Mouse (Mus musculus) intestine, postnatal 0 days (tissue): ENCODE results near the gene Itga2. TPM values are rescaled to one million over a fixed set of nuclear protein-coding genes. Genes with fewer than 3 reads are reported as not detected.

Experiments
- ATAC-seq: fragments of 200-750 bp; cut with Nextera tagmentation; 2 replicates; pipeline ENCODE4 v1.8.0; 2017; ENCODE audit warnings: mild to moderate bottlenecking, moderate TSS enrichment, moderate library complexity
- H3K27ac ChIP-seq: fragments of 300-500 bp; sonication (generic); 2 replicates; pipeline ENCODE4 v1.5.1; 2014; ENCODE audit warnings: mild to moderate bottlenecking, low read depth, low read length, moderate library complexity
- H3K27me3 ChIP-seq: fragments of 300-500 bp; sonication (generic); replicated peaks from 2 replicates; pipeline ENCODE4 v1.6.1; 2014; ENCODE audit warnings: low read length, mixed read lengths; ENCODE audit not compliant: control insufficient read depth, insufficient read depth
- H3K36me3 ChIP-seq: fragments of 300-500 bp; sonication (generic); 2 replicates; pipeline ENCODE4 v1.6.1; 2014; ENCODE audit warnings: mild to moderate bottlenecking, moderate library complexity; ENCODE audit not compliant: control insufficient read depth, insufficient read depth
- H3K4me1 ChIP-seq: fragments of 300-500 bp; sonication (generic); replicated peaks from 2 replicates; pipeline ENCODE4 v1.6.1; 2014; ENCODE audit warnings: antibody characterized with exemption, low read length, mixed read lengths; ENCODE audit not compliant: control insufficient read depth, insufficient read depth
- H3K4me2 ChIP-seq: fragments of 300-500 bp; sonication (generic); replicated peaks from 2 replicates; pipeline ENCODE4 v1.6.1; 2014; ENCODE audit warnings: low read depth, mild to moderate bottlenecking, moderate library complexity
- H3K4me3 ChIP-seq: fragments of 300-500 bp; sonication (generic); 2 replicates; pipeline ENCODE4 v1.5.1; 2014; ENCODE audit warnings: low read depth, low read length
- H3K9ac ChIP-seq: fragments of 300-500 bp; sonication (generic); 2 replicates; pipeline ENCODE4 v1.6.1; 2014; ENCODE audit warnings: mild to moderate bottlenecking, low read depth, low read length
- H3K9me3 ChIP-seq: fragments of 300-500 bp; sonication (generic); 2 replicates; pipeline ENCODE4 v1.6.1; 2016; ENCODE audit warnings: mixed run types; ENCODE audit not compliant: control insufficient read depth
- CTCF ChIP-seq: sonication (generic); IDR thresholded peaks from 2 replicates; pipeline ENCODE4 v1.5.1; 2016; ENCODE audit warnings: low read depth, mild to moderate bottlenecking, control low read depth, antibody characterized with exemption, moderate library complexity
- WGBS: fragments of 180-500 bp; shearing (Covaris S2); extraction: QIAGEN DNeasy Blood & Tissue Kit; methylation state at CpG from one replicate; pipeline ENCODE4 v1.1.7; 2014; 5-methylcytosine and 5-hydroxymethylcytosine counted together
- polyA plus RNA-seq: library from polyadenylated mRNA; unstranded; fragments of >200 nt; fragmentation: Nextera tagmentation; extraction: Ambion mirVana; gene quantifications from 2 replicates; pipeline ENCODE4 v1.2.1, GENCODE M21; 2015

Gene Itga2
- polyA plus RNA-seq = 4.3 and 4.8 TPM in 2 replicates

GRCm38 (mm10) chr13:114931775-114932294, at the start of gene Itga2:
Itga2 (minus strand) TSS chr13:114932100.
- Histone ChIP-seq H3K9ac (peak within 1 kb of the TSS; percentile 45), H3K9me3 (no peaks in the 10 kb centered on the region), H3K4me3 (peak within 1 kb of the TSS; percentile 58), H3K27ac (peak within 1 kb of the TSS; percentile 62), H3K36me3 (no peaks in the 10 kb centered on the region), H3K4me2 (peak within 1 kb of the TSS; percentile 89), H3K27me3 (no peaks in the 10 kb centered on the region), H3K4me1 (0 out of 2 replicates have a peak, but pooled peaks cover 6% of the 10 kb centered on the region)
- under 1% methylated on average over 28 of the region's 28 CpGs for WGBS
- peak; percentile 86 for ATAC-seq
- TF ChIP-seq CTCF = peak; percentile 84

GRCm38 (mm10) chr13:114980831-114981419, 49.0 kb upstream of the Itga2 start:
- Histone ChIP-seq H3K9ac (no peak overlapping the region), H3K4me2 (no peak overlapping the region), H3K27me3 (no peaks in the 10 kb centered on the region), H3K9me3 (no peaks in the 10 kb centered on the region), H3K4me1 (no peaks in the 10 kb centered on the region), H3K36me3 (peaks cover 8% of the 10 kb centered on the region), H3K27ac (no peak overlapping the region), H3K4me3 (no peak overlapping the region)
- ATAC-seq = no peak
- 52% methylated on average over 10 of the region's 10 CpGs for WGBS
- peak; percentile 66 for TF ChIP-seq CTCF

- Histone ChIP-seq H3K27me3 (no peaks in the 10 kb centered on the region), H3K9ac (no peak overlapping the region), H3K4me1 (no peaks in the 10 kb centered on the region), H3K27ac (no peak overlapping the region), H3K9me3 (no peaks in the 10 kb centered on the region), H3K36me3 (no peaks in the 10 kb centered on the region; the same call in 1 of the 2 replicates), H3K4me3 (no peak overlapping the region), H3K4me2 (no peak overlapping the region)
- TF ChIP-seq CTCF = no peak
- ATAC-seq = no peak
- WGBS = 58% methylated on average over 6 of the region's 6 CpGs
Observed at GRCm38 (mm10) chr13:114974484-114975042, 42.7 kb upstream of the Itga2 start.

- Histone ChIP-seq H3K36me3 (no peaks in the 10 kb centered on the region; the same call in 1 of the 2 replicates), H3K9ac (no peak overlapping the region), H3K4me2 (no peak overlapping the region), H3K9me3 (no peaks in the 10 kb centered on the region), H3K4me3 (no peak overlapping the region), H3K4me1 (no peaks in the 10 kb centered on the region), H3K27me3 (no peaks in the 10 kb centered on the region), H3K27ac (no peak overlapping the region)
- no peak for TF ChIP-seq CTCF
- ATAC-seq = no peak
- WGBS = 84% methylated on average over 3 of the region's 3 CpGs
Observed at GRCm38 (mm10) chr13:114971905-114972304, 40.0 kb upstream of the Itga2 start.

- 31% methylated on average over 2 of the region's 2 CpGs for WGBS
Observed at GRCm38 (mm10) chr13:114964233-114964632, 32.3 kb upstream of the Itga2 start.

GRCm38 (mm10) chr13:114954516-114954915, 22.6 kb upstream of the Itga2 start:
- Histone ChIP-seq H3K4me3 (no peak overlapping the region), H3K36me3 (no peaks in the 10 kb centered on the region; the same call in 1 of the 2 replicates), H3K4me2 (no peak overlapping the region), H3K27me3 (no peaks in the 10 kb centered on the region), H3K9me3 (no peaks in the 10 kb centered on the region), H3K27ac (no peak overlapping the region), H3K4me1 (no peaks in the 10 kb centered on the region), H3K9ac (no peak overlapping the region)
- no peak for ATAC-seq
- no peak for TF ChIP-seq CTCF

More at GRCm38 (mm10) chr13:114964233-114964632, 32.3 kb upstream of the Itga2 start:
- H3K9me3 ChIP-seq = no peaks in the 10 kb centered on the region
- no peak overlapping the region for H3K27ac ChIP-seq
- no peak overlapping the region for H3K4me3 ChIP-seq
- ATAC-seq = peak; percentile 73
- H3K27me3 ChIP-seq = no peaks in the 10 kb centered on the region
- H3K9ac ChIP-seq = no peak overlapping the region
- no peak overlapping the region for H3K4me2 ChIP-seq
- no peaks in the 10 kb centered on the region for H3K36me3 ChIP-seq
- peak; percentile 97 for TF ChIP-seq CTCF
- H3K4me1 ChIP-seq = no peaks in the 10 kb centered on the region
